Mouse (Mus musculus): ENCODE measurements around the gene Abr. TPM values are rescaled to one million over a fixed set of nuclear protein-coding genes. Genes with fewer than 3 reads are reported as not detected.

Abr gene
- polyA plus RNA-seq, 1 experiment, result 54.8 TPM

- TF ChIP-seq POLR2A (IDR thresholded peaks at IDR 0.05; ENCODE audit: borderline replicate concordance, extremely low read depth, low read depth, low read length) (no peak), CTCF (IDR thresholded peaks at IDR 0.05; ENCODE audit: insufficient read depth, low read length) (no peak)
- H3K4me3 ChIP-seq (replicated peaks; ENCODE audit: extremely low read depth, low read depth, low read length), result no peak overlapping the region
- H3K4me1 ChIP-seq (ENCODE audit: control insufficient read depth, insufficient read depth, low read length), result peaks cover 4% of the 10 kb centered on the region; the same call in 1 of the 2 replicates
- WGBS, result 90% methylated on average over 4 of the region's 4 CpGs
- DNase-seq, result no peak
Measured at GRCm38 (mm10) chr11:76465879-76466278, 156.2 kb downstream of the Abr start.

GRCm38 (mm10) chr11:76461696-76462095, 160.4 kb downstream of the Abr start:
- no peak for DNase-seq
- WGBS, result 91% methylated on average over 5 of the region's 5 CpGs
- TF ChIP-seq POLR2A (IDR thresholded peaks at IDR 0.05; ENCODE audit: borderline replicate concordance, extremely low read depth, low read depth, low read length) (no peak), CTCF (IDR thresholded peaks at IDR 0.05; ENCODE audit: insufficient read depth, low read length) (no peak)
- Histone ChIP-seq H3K4me3 (replicated peaks; ENCODE audit: extremely low read depth, low read depth, low read length) (no peak overlapping the region), H3K4me1 (ENCODE audit: control insufficient read depth, insufficient read depth, low read length) (no peaks in the 10 kb centered on the region)

- 52% methylated on average over 6 of the region's 6 CpGs for WGBS
- no peak overlapping the region for H3K4me3 ChIP-seq (replicated peaks; ENCODE audit: extremely low read depth, low read depth, low read length)
- no peak for DNase-seq
- no peaks in the 10 kb centered on the region for H3K4me1 ChIP-seq (ENCODE audit: control insufficient read depth, insufficient read depth, low read length)
- TF ChIP-seq POLR2A (IDR thresholded peaks at IDR 0.05; ENCODE audit: borderline replicate concordance, extremely low read depth, low read depth, low read length) (no peak), CTCF (IDR thresholded peaks at IDR 0.05; ENCODE audit: insufficient read depth, low read length) (no peak)
Measured at GRCm38 (mm10) chr11:76461201-76461600, 160.9 kb downstream of the Abr start.

- WGBS, result 58% methylated on average over 3 of the region's 3 CpGs
- no peak for TF ChIP-seq CTCF (IDR thresholded peaks at IDR 0.05; ENCODE audit: insufficient read depth, low read length)
- H3K4me1 ChIP-seq (ENCODE audit: control insufficient read depth, insufficient read depth, low read length), result no peaks in the 10 kb centered on the region
- no peak overlapping the region for H3K4me3 ChIP-seq (replicated peaks; ENCODE audit: extremely low read depth, low read depth, low read length)
- no peak for DNase-seq
Measured at GRCm38 (mm10) chr11:76459489-76459888, 162.6 kb downstream of the Abr start.

GRCm38 (mm10) chr11:76458730-76459129, 163.4 kb downstream of the Abr start:
- TF ChIP-seq POLR2A (IDR thresholded peaks at IDR 0.05; ENCODE audit: borderline replicate concordance, extremely low read depth, low read depth, low read length) (no peak), CTCF (IDR thresholded peaks at IDR 0.05; ENCODE audit: insufficient read depth, low read length) (no peak)
- Histone ChIP-seq H3K4me1 (ENCODE audit: control insufficient read depth, insufficient read depth, low read length) (no peaks in the 10 kb centered on the region), H3K4me3 (replicated peaks; ENCODE audit: extremely low read depth, low read depth, low read length) (no peak overlapping the region)
- DNase-seq, result no peak
- WGBS, result 55% methylated on average over 9 of the region's 9 CpGs

GRCm38 (mm10) chr11:76456897-76457296, 165.2 kb downstream of the Abr start:
- no peaks in the 10 kb centered on the region for H3K4me1 ChIP-seq (ENCODE audit: control insufficient read depth, insufficient read depth, low read length)
- 75% methylated on average over 10 of the region's 10 CpGs for WGBS
- DNase-seq, result no peak

GRCm38 (mm10) chr11:76456233-76456632, 165.9 kb downstream of the Abr start:
- TF ChIP-seq CTCF (IDR thresholded peaks at IDR 0.05; ENCODE audit: insufficient read depth, low read length), result peak; percentile 85
- TF ChIP-seq POLR2A (IDR thresholded peaks at IDR 0.05; ENCODE audit: borderline replicate concordance, extremely low read depth, low read depth, low read length), result no peak
- no peaks in the 10 kb centered on the region for H3K4me1 ChIP-seq (ENCODE audit: control insufficient read depth, insufficient read depth, low read length)
- H3K4me3 ChIP-seq (replicated peaks; ENCODE audit: extremely low read depth, low read depth, low read length), result no peak overlapping the region
- WGBS, result 23% methylated on average over 6 of the region's 6 CpGs
- peak; percentile 88 for DNase-seq

More at GRCm38 (mm10) chr11:76456897-76457296, 165.2 kb downstream of the Abr start:
- no peak for TF ChIP-seq CTCF (IDR thresholded peaks at IDR 0.05; ENCODE audit: insufficient read depth, low read length)
- no peak for TF ChIP-seq POLR2A (IDR thresholded peaks at IDR 0.05; ENCODE audit: borderline replicate concordance, extremely low read depth, low read depth, low read length)
- no peak overlapping the region for H3K4me3 ChIP-seq (replicated peaks; ENCODE audit: extremely low read depth, low read depth, low read length)

- peak; percentile 69 for DNase-seq
- WGBS, result 56% methylated on average over 5 of the region's 5 CpGs
- Histone ChIP-seq H3K4me3 (replicated peaks; ENCODE audit: extremely low read depth, low read depth, low read length) (no peak overlapping the region), H3K4me1 (ENCODE audit: control insufficient read depth, insufficient read depth, low read length) (no peaks in the 10 kb centered on the region)
- TF ChIP-seq POLR2A (IDR thresholded peaks at IDR 0.05; ENCODE audit: borderline replicate concordance, extremely low read depth, low read depth, low read length) (no peak), CTCF (IDR thresholded peaks at IDR 0.05; ENCODE audit: insufficient read depth, low read length) (peak; percentile 98)
Measured at GRCm38 (mm10) chr11:76454492-76454891, 167.6 kb downstream of the Abr start.

- no peaks in the 10 kb centered on the region for H3K4me1 ChIP-seq (ENCODE audit: control insufficient read depth, insufficient read depth, low read length)
- no peak for DNase-seq
- 63% methylated on average over 3 of the region's 3 CpGs for WGBS
- no peak overlapping the region for H3K4me3 ChIP-seq (replicated peaks; ENCODE audit: extremely low read depth, low read depth, low read length)
- TF ChIP-seq POLR2A (IDR thresholded peaks at IDR 0.05; ENCODE audit: borderline replicate concordance, extremely low read depth, low read depth, low read length) (no peak), CTCF (IDR thresholded peaks at IDR 0.05; ENCODE audit: insufficient read depth, low read length) (no peak)
Measured at GRCm38 (mm10) chr11:76450202-76450561, 171.9 kb downstream of the Abr start.

- TF ChIP-seq POLR2A (IDR thresholded peaks at IDR 0.05; ENCODE audit: borderline replicate concordance, extremely low read depth, low read depth, low read length), result no peak
- no peak for TF ChIP-seq CTCF (IDR thresholded peaks at IDR 0.05; ENCODE audit: insufficient read depth, low read length)
- no peak for DNase-seq
- WGBS, result 58% methylated on average over 15 of the region's 15 CpGs
- H3K4me3 ChIP-seq (replicated peaks; ENCODE audit: extremely low read depth, low read depth, low read length), result no peak overlapping the region
- no peaks in the 10 kb centered on the region for H3K4me1 ChIP-seq (ENCODE audit: control insufficient read depth, insufficient read depth, low read length)
Measured at GRCm38 (mm10) chr11:76449520-76450201, 172.5 kb downstream of the Abr start.
